Mouse (Mus musculus) bone marrow, adult 2 months (tissue): Measurements from ENCODE around the gene Dtnb. TPM values are rescaled to one million over a fixed set of nuclear protein-coding genes. Genes with fewer than 3 reads are reported as not detected.

ENCODE experiments used
- H3K27ac ChIP-seq: fragments of 200-500 bp; 2 replicates; pipeline ENCODE4 v1.5.1; 2012; ENCODE audit warnings: low read depth, mild to moderate bottlenecking, control low read depth, inconsistent platforms, low read length; ENCODE audit not compliant: control insufficient read depth, poor library complexity, insufficient read depth
- H3K4me1 ChIP-seq: fragments of 200-500 bp; 2 replicates; pipeline ENCODE4 v1.6.1; 2011; ENCODE audit warnings: low read length; ENCODE audit not compliant: control insufficient read depth, insufficient read depth
- H3K4me3 ChIP-seq: fragments of 200-500 bp; replicated peaks from 2 replicates; pipeline ENCODE3; 2011; ENCODE audit warnings: mild to moderate bottlenecking, low read depth, low read length, control low read depth; ENCODE audit not compliant: control insufficient read depth
- CTCF ChIP-seq: fragments of 200-500 bp; IDR thresholded peaks from 2 replicates; pipeline ENCODE4 v1.5.1; 2011; ENCODE audit warnings: low read length, control low read depth; ENCODE audit not compliant: control insufficient read depth, insufficient read depth
- POLR2A ChIP-seq: fragments of 200-500 bp; IDR thresholded peaks from 2 replicates; pipeline ENCODE4 v1.6.1; 2011; ENCODE audit warnings: low read depth, mild to moderate bottlenecking, control low read depth, low read length, borderline replicate concordance; ENCODE audit not compliant: control insufficient read depth
- WGBS: fragments of 180-500 bp; shearing (Covaris S2); methylation state at CpG from one replicate; pipeline ENCODE4 v1.1.7; 2018; 5-methylcytosine and 5-hydroxymethylcytosine counted together
- polyA plus RNA-seq: library from polyadenylated mRNA; stranded (reverse); fragments of >200 nt; gene quantifications from 2 replicates; pipeline ENCODE4 v1.2.4, GENCODE M21; 2011; ENCODE audit warnings: low replicate concordance; ENCODE audit not compliant: missing spikeins, insufficient read depth, insufficient read length

Dtnb gene
- polyA plus RNA-seq, 1 experiment, result 34.6 TPM

DNA sequence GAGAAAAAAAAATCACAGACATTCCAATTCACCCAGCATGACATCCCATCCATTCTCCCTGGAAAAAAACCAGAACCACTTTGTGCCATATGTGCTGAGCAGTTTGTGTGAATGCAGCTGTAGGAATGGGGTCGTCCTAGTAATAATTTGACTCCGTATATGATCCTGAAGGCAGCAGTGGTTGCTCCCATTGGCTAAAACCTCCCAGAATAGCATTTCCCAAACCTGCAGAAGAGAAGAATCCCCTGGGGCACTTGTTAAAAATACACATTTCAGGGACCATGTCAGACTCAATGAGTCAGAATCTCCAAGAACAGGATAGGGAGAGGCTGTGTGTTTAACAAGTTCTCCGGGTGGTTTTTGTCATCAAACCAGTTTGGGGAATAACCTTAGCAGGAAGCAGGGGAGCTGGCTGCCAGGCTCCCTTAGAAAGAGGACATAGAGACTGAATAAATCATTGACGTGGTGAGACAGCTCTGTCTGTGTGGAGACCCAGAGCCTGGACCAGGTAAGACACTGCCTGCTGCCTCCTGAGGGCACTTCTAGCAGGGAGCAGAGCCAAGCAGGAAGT lies 147.1 kb downstream of the Dtnb start:
- Histone ChIP-seq H3K27ac (no peak overlapping the region), H3K4me3 (no peak overlapping the region), H3K4me1 (no peaks in the 10 kb centered on the region)
- WGBS, result 84% methylated on average over 4 of the region's 4 CpGs
- TF ChIP-seq CTCF (no peak), POLR2A (no peak)

- 94% methylated on average over 2 of the region's 2 CpGs for WGBS
- H3K27ac ChIP-seq, result no peak overlapping the region
- no peaks in the 10 kb centered on the region for H3K4me1 ChIP-seq
- no peak for TF ChIP-seq POLR2A
- TF ChIP-seq CTCF, result no peak
- no peak overlapping the region for H3K4me3 ChIP-seq
These were observed 148.3 kb downstream of the Dtnb start for GRCm38 (mm10) chr12:3720527-3720926.

DNA sequence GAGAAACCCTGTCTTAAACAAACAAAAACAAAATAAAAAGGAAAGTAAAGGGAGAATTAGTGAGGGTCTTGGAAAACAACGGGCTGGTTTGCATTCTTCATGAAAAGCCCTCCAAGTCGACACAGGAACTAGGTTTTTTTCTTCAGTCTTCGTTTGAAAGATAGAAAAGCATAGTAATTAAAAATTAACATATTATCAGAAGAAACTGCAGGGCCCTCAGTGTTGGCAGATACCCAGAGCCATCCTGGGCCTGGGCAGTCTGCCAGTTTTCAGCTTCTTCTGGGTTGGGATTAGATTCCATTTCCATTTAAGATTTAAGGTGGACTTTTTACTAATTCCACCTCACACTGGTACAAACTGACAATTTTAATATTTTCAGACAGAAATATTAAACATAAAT lies 151.6 kb downstream of the Dtnb start:
- WGBS, result 46% methylated on average over 3 of the region's 3 CpGs
- H3K27ac ChIP-seq, result no peak overlapping the region
- TF ChIP-seq POLR2A (no peak), CTCF (no peak)
- H3K4me3 ChIP-seq, result no peak overlapping the region
- H3K4me1 ChIP-seq, result no peaks in the 10 kb centered on the region

DNA sequence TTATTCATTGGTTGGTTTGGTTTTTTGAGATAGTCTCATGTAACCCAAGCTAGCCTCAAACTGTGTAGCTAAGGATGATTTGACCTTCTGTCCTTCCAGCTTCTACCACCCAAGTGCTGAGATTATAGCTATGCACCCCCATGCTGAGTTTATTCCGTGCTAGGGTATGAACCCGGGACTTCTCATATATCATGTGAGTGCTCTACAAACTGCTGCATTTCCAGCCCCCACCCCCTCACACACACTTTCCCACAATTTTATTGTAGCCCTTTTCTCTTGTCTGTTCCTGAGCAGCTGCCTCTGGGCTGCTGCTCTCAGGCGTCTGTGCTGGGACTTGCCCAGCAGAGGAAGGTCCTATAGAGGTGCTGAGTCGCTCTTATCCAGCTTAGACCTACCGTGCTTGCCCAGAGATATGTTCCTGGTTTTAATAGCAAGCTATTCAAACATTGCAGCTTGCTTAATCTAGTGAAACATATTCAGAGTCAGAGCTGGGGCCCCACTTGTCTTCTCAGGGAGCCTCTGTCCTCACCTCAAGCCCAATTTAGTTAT lies 152.7 kb downstream of the Dtnb start:
- Histone ChIP-seq H3K4me1 (no peaks in the 10 kb centered on the region), H3K27ac (no peak overlapping the region), H3K4me3 (no peak overlapping the region)
- WGBS, result 57% methylated on average over 5 of the region's 5 CpGs
- TF ChIP-seq POLR2A, result no peak
- no peak for TF ChIP-seq CTCF

DNA sequence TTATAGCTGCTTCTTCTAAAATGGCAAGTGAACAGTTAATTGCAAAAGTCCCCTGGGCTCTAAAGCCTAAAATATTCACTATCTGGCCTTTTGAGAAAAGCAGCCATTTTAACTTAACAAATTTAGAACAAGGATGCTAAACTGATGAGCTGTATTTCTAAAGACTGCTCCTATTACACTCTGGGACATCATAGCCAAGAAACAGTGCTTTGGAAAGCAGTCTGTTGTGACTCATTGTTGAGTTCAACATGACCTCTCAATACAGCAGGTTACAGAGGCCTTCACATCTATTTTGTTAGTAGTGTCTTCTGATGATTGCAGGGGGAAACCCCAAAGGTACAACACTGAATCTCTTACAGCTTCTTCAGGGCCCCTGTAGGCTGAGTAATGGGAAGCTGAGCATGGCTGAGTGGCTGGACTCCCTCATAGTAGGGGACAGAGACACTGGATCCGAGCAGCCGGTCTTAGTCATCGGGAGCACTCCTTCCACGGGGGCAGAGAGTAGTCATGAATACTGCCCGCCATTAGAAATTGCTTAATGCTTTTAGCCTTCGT lies 157.4 kb downstream of the Dtnb start:
- TF ChIP-seq POLR2A, result no peak
- TF ChIP-seq CTCF, result no peak
- H3K27ac ChIP-seq, result no peak overlapping the region
- H3K4me3 ChIP-seq, result no peak overlapping the region
- H3K4me1 ChIP-seq, result no peaks in the 10 kb centered on the region
- WGBS, result 87% methylated on average over 6 of the region's 6 CpGs

DNA sequence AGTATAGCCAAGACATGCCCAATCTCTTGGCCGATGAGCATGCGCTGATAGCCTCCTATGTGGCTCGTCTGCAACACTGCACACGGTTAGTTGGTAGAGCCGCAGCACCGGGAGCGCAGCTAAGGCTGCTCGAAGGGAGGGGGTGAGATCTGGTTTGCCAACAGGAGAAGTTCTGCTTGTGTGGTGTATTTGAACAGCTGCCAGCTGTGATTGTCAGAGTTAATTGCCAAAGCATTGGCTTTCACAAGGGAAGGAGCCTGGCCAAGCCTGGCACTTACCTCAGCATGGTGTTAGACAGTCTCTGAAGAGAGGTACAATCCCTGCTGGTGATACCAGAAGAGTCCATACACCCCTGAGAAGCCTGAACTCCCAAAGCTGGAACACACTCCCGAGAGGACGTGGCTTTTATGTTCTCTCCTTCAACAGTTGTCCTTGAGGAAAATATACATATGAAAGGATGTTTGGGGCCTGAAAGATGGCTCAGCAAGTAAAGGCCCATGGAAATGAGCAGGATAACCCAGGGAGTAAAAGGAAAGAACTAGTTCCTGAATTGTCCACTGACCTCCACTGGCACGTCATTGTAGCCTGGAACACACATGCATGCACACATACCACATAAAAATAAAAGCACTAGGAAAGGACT lies 160.6 kb downstream of the Dtnb start:
- Histone ChIP-seq H3K4me3 (no peak overlapping the region), H3K27ac (no peak overlapping the region), H3K4me1 (no peaks in the 10 kb centered on the region)
- TF ChIP-seq POLR2A (no peak), CTCF (no peak)
- 54% methylated on average over 11 of the region's 11 CpGs for WGBS

GRCm38 (mm10) chr12:3733328-3733727 lies 161.1 kb downstream of the Dtnb start:
- WGBS, result 81% methylated on average over 7 of the region's 7 CpGs

GRCm38 (mm10) chr12:3737009-3737408 lies 164.8 kb downstream of the Dtnb start:
- TF ChIP-seq POLR2A (no peak), CTCF (no peak)
- WGBS, result 86% methylated on average over 7 of the region's 7 CpGs

More at GRCm38 (mm10) chr12:3733328-3733727, 161.1 kb downstream of the Dtnb start:
- TF ChIP-seq POLR2A (no peak), CTCF (no peak)
- Histone ChIP-seq H3K4me3 (no peak overlapping the region), H3K4me1 (no peaks in the 10 kb centered on the region), H3K27ac (no peak overlapping the region)

More at GRCm38 (mm10) chr12:3737009-3737408, 164.8 kb downstream of the Dtnb start:
- Histone ChIP-seq H3K4me3 (no peak overlapping the region), H3K27ac (no peak overlapping the region), H3K4me1 (no peaks in the 10 kb centered on the region; the same call in 1 of the 2 replicates)
